Mouse (Mus musculus): Measurements from ENCODE around the gene Renbp. TPM values are rescaled to one million over a fixed set of nuclear protein-coding genes. Genes with fewer than 3 reads are reported as not detected.

Gene Renbp
- polyA plus RNA-seq (2012; ENCODE audit: low replicate concordance): 2.2 and 22.1 TPM in 2 replicates

GRCm38 (mm10) chrX:73930402-73931062 lies at the start of gene Renbp:
Gene Renbp (minus strand): TSS chrX:73930850.

DNA sequence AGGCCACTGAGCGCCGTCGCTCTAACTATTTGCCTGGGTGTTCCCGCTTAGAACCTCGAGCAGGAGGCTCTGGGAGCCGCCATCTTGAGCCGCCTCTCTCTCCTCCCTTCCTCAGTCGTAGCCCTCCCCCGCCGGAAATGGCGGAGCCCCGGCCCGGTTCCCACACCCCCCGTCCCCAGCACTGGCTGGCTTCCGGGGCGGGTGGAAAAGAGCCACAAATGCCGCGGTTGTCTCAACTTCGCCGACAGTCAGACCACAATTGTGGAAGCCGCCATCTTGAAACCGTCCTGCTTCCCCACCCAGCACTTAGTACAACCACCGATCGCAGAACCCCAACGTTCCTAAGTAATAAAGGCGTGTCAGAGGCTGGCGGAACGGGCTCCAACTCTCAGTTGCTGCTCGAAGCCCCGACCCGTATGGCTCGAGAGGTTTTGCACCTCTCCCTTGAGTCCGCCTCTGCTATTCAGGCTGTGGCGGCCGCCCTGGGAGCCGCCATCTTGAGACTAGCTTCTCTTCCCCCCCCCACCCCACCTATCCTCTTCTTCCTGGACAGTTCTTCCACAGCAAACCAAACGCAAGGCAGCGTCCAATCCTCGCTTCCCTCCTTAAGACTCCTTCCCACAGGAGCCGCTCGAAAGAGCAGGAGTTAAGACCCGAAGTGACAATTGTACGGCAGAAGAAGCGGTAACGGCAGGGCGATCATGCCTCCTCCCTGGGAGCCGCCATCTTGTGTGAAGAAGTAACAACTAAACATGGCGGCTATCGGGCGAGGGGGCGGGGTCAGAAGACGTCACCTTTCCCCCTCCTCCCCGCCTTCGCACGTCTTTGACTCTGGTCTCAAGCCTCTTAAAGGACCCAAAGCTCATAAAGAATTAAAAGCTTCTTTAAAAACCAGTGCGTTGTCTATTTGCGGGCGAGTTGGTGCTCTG lies 35.9 kb upstream of the Renbp start, which contains the start of gene Hcfc1:
Hcfc1 (minus strand) TSS at position 110 of the 929 bp plus-strand sequence.

DNA sequence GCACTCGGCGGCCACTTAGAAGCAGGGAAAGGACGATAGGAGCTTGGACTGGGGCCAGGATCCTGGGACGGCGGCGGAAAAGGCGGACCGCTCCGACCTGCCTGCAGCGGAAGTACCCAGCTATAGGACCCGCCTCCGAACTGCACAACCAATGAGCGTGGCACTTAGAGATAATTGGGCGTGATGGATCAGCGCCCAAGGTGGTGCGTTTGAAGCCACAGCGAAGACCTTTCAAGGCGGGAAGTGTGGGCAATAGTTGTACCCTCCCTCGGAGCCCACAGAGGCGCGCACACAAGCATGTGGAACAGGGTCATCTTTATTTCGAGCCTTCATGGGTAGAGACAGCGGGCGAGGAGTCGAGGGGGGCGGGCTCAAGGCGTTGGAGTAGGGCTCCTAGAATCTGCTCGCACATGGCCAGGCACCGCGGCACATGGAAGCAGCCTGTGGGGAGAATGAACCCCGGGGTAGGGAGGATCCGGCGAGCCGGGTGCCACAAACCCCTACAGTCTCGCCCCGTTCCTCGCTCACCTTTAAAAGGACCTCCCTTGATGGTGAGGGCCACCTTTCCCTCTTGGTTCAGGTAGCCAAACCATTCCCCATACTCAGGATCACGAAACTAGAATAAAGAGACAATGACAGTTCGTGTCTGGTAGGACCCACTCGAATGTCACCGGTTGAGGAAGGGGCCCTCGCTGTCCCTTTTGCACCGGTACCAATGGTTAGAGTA lies 8.7 kb downstream of the Renbp start, which contains the start of the genes Arhgap4 and Naa10:
Arhgap4 (minus strand) TSS at position 48 of the 727 bp plus-strand sequence.
Naa10 (minus strand) TSS at position 122 of the 727 bp plus-strand sequence.

GRCm38 (mm10) chrX:73895719-73896118 lies 34.9 kb downstream of the Renbp start, which contains the start of gene L1cam:
Gene L1cam (minus strand): TSS chrX:73896105.

GRCm38 (mm10) chrX:73891551-73892152 lies 39.0 kb downstream of the Renbp start, which contains the start of gene Avpr2:
Gene Avpr2 (plus strand): TSS chrX:73892102.

Other genes starting within 250 kb of the Renbp start
- gene Bcap31, start 214.7 kb downstream of the Renbp start, polyA plus RNA-seq (2012; ENCODE audit: low replicate concordance): 5.8 and 8.4 TPM in 2 replicates
- gene Abcd1, start 214.3 kb downstream of the Renbp start, polyA plus RNA-seq (2012; ENCODE audit: low replicate concordance): 10.7 and 18.0 TPM in 2 replicates
- gene Plxnb3, start 173.8 kb downstream of the Renbp start, polyA plus RNA-seq (2012; ENCODE audit: low replicate concordance): 0.75 and 0.76 TPM in 2 replicates
- 3.0 and 9.8 TPM in 2 replicates for gene Srpk3, start 156.4 kb downstream of the Renbp start, polyA plus RNA-seq (2012; ENCODE audit: low replicate concordance)
- gene Idh3g, start 144.0 kb downstream of the Renbp start, polyA plus RNA-seq (2012; ENCODE audit: low replicate concordance): 21.6 and 28.2 TPM in 2 replicates
- gene Ssr4, start 143.8 kb downstream of the Renbp start, polyA plus RNA-seq (2012; ENCODE audit: low replicate concordance): 13.6 and 32.8 TPM in 2 replicates
- gene Pdzd4, start 105.9 kb downstream of the Renbp start, polyA plus RNA-seq (2012; ENCODE audit: low replicate concordance): 0.80 and 1.3 TPM in 2 replicates
- gene Avpr2, start 38.7 kb downstream of the Renbp start, polyA plus RNA-seq (2012; ENCODE audit: low replicate concordance): 0.46 TPM in 1 of 2 replicates, not detected in the other
- gene L1cam, start 34.7 kb downstream of the Renbp start, polyA plus RNA-seq (2012; ENCODE audit: low replicate concordance): 0.76 and 0.90 TPM in 2 replicates
- gene Arhgap4, start 9.0 kb downstream of the Renbp start, polyA plus RNA-seq (2012; ENCODE audit: low replicate concordance): 14.9 and 31.1 TPM in 2 replicates
- gene Naa10, start 8.9 kb downstream of the Renbp start, polyA plus RNA-seq (2012; ENCODE audit: low replicate concordance): 50.5 and 132 TPM in 2 replicates
- gene Hcfc1, start 35.5 kb upstream of the Renbp start, polyA plus RNA-seq (2012; ENCODE audit: low replicate concordance): 177 and 378 TPM in 2 replicates
- gene Irak1, start 93.1 kb upstream of the Renbp start, polyA plus RNA-seq (2012; ENCODE audit: low replicate concordance): 374 and 449 TPM in 2 replicates
- not detected in 2 replicates for gene Opn1mw, start 196.6 kb upstream of the Renbp start, polyA plus RNA-seq (2012; ENCODE audit: low replicate concordance)
- 27.3 and 47.4 TPM in 2 replicates for gene Mecp2, start 204.5 kb upstream of the Renbp start, polyA plus RNA-seq (2012; ENCODE audit: low replicate concordance)
- gene Tex28, start 237.0 kb upstream of the Renbp start, polyA plus RNA-seq (2012; ENCODE audit: low replicate concordance): not detected in 2 replicates
- gene Tktl1, start 246.4 kb upstream of the Renbp start, polyA plus RNA-seq (2012; ENCODE audit: low replicate concordance): not detected in 2 replicates